Mouse (Mus musculus) CD4-positive helper T cell, adult 2 months (primary cell): ENCODE results near the gene Tmem182.
A peak's percentile ranks its signal among the peaks of the same experiment; 100 is the strongest.

Experiments
- DNase-seq: peaks from one replicate; pipeline ENCODE4 v3.0.0-alpha.2; 2012; ENCODE audit warnings: low read depth, missing footprints, low spot score

Tmem182 gene

DNA sequence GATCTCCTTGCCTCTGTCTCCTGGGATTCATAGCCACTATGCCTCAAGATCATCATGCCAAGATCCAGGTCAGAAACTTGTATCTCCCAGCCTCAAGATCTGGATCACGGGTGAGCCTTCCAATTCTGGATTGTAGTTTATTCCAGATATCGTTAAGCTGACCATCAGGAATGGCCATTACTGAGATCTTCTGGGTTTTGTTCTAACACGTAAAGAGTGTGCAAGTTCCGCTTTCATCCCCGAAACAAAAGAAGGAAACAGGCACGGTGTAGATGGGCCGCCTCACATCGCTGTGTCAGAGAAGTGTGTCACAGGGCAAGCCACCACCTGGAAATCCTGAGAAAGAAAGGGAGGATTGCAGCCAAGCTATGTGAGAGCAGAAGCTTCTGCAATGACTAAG, 6.3 kb upstream of the Tmem182 start:
- no peak for DNase-seq

DNA sequence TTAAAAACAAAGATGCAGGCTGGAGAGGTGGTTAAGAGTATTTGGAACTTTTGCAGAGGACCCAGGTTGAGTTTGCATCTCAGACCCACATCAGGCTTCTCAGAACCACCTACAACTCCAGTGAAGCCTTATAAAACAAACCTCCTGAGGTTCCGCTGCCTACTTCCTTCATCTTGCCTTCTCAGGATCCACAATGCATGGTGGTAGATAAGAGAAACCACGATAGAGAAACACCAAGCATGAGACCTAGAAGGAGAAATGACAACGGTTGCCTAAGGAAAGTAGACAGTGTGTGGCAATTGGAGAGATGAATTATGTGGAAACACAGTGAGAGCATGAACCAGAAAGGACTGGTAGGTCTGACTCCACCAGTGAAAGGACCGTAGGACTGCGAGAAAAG, 4.5 kb upstream of the Tmem182 start:
- no peak for DNase-seq

DNA sequence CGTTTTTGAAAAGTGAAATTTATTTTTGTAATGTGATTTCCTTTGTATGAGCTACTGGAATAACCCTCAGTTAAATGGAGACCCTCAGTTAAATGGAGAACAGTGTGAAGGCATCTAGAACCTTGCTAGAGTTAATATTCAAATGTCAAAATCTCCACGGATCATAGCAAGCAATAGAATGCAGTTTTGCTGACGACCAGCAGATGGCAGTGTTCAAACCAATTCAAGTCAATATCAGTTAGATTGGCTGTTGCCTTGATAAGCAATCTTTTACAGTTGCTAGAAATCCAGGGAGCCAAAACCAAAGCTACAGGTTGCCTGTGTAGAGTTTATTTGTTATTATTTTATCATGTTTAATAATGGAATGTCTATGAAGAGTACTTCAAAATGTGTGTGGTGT, 2.6 kb upstream of the Tmem182 start:
- peak; percentile 56 for DNase-seq

DNA sequence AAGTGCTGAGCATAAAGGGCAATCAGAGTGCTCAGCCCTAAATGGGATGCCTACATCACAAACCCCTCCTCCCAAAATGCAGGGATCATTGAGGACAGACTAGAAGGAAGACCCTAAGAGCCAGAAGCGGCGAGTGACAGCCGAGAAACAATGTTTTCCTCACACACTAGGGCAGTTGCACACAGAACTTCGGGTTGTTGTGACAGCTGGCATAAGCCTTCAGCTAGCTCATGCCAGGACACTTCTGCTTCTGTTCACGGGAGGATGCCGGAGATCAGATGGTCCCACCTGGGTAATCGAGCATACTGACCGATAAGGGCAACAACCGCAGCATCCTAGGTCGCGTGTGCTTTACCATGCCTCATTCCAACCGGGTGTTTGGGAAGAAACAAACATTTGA, 1.3 kb upstream of the Tmem182 start:
- DNase-seq = no peak

DNA sequence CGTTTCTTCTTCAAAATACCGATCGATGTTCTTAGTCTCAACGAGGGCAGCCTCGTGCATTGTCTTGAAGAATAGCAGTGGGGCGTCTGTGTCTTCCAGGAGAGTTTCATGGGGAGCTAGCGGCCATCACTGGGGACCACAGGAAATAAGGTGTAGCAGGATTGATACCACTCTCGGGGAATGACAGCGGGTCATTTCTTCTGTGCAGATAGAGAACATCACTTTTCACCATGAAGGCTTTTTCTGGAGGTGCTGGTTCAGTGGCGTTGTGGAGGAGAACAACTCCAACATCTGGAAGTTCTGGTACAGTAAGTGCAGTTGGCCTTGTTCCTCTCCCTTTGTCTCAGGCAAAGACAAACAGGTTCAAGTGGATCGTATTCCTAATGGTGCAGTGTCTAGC, 490 bp downstream of the Tmem182 start:
- no peak for DNase-seq

DNA sequence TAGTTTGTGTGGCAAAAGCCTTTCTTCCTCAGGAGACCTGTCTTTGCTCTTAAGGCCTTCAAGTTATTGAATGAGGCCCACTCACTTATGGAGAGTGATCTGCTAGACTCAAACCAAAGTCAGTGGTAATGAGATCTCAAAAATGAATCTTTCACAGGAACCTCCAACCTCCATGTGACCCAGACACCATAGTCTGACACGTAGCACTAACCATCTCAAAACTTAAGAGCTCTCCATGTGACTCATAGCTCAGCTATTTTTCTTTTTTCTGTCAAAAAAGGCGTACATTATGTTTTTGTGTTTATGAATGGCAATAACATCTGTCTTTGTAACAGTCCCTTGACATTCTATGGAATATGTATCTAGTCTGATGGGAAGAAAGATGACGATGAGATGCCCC, 3.2 kb downstream of the Tmem182 start:
- DNase-seq = no peak

DNA sequence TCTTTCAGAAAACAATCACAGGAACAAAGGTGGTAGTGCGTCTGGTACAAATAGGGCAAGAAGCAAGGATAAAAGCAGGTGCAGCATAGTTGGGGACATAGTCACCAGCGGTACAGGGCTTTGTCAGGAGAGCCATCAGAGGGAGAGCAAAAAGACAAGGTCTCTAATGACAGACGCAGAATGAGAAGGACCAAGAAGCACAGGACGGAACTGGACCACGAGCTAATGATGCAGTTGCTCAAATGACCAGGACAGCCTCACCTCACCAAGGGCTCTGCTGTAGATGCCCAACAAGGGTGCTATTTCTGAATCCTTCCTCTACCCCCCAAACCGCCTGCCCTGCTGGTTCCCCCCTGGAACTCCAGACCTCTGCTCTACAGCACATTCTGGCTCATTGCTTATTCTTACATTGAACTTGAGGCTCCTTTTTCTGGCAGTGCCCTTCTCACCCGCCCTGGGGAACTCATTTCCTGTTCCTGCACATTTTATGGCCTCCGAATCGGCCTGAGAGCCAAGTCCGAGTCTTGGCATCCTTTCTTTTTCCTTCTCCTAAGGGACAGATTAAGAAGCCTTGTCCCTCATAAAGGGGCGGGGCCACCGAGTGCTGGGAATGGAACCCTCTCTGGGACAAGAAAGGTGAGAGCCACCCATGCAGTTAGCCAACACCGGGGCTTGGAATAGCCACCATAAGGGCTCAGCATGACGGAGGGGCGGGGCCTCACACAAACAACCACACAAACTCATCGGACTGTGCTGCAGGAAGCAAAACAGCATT, 9.9 kb downstream of the Tmem182 start:
- DNase-seq = no peak

DNA sequence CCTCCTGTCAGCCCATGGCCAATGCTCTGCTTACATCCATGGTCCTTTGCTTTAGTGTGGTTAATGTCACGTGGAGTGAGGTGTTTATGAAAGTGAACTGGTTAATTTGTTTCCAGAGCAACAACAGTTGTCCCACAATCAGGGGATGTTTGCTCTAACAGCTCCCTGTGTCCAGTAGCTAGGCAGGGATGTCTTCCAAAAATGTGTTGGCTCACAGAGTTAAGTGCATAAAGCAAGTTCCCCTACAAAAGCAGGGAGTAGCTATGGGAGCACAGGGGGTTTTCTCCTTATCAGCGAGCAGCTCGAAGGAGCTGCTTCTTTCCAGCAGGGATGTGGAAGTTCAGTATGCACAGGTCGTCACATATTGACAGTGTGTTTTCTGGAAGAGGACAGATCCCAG, 19.1 kb downstream of the Tmem182 start:
- no peak for DNase-seq

DNA sequence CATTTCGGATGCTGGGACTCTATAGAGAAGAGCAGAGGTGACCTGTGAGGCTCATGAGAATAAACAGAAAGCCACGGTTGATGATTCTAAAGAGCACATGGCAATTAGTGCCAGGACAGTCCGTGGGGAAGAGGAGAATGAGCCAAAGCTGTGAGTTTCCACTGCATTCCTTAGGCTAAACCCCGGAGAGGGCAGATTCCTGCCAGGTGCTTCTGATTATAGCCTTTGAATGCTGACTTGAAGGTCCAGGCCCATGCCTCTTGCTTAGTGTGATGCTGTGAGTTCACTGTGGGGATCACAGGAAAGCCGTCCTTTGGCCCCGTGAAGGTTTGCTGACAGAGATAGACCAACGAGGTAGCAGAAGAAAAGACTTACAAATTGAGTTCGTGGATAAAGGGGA, 19.5 kb downstream of the Tmem182 start:
- DNase-seq = no peak

DNA sequence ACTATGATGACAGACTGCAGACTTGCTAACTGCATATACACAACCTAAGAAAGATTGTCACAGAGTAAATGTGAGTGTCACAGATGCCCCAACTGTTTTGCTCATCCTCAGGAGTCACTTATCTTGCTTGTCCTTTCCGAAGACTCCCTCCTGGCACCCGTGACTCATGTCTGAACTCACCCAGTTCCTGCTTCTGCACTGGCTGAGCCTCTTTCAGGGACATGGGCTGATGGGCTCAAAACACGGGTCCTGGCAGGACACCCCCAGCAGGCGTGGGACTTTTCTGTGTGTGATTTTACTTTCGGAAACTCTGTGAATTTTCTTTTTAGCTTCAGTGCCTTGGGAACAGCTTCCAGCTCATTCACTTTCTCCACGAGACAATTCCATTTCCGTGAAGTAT, 20.4 kb downstream of the Tmem182 start:
- no peak for DNase-seq

DNA sequence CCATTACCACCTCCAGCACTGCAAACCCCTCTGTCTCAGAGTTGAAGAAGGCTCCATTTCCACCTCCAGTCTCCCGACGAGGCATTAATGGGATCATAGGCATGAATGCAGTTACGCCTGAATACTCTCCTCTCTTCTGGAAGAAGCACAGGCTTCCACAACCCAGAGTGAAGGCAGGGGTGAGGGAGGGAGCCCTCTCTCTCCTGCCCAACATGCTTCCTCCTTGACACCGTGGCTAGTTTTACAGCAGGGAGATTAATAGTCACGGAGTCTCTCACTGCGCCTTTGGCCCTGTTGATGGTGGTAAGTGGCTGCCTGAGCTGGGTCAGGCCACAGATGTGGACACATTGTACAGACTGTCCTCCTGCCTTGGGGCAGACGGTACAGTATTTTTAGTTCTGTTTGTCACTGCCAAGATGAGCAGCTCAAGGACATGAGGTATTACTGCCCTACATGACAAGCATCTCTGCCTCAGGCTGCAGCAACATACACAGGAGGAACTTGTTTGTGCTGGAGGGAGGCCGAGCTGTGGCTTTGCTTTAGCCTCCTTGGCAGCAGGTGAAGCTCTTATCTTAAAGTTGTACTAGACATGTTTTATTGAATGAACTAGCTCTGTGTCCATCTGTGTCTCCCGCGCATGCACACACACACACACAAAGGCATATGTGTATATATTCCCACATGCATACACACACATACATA, 24.0 kb downstream of the Tmem182 start:
- no peak for DNase-seq

DNA sequence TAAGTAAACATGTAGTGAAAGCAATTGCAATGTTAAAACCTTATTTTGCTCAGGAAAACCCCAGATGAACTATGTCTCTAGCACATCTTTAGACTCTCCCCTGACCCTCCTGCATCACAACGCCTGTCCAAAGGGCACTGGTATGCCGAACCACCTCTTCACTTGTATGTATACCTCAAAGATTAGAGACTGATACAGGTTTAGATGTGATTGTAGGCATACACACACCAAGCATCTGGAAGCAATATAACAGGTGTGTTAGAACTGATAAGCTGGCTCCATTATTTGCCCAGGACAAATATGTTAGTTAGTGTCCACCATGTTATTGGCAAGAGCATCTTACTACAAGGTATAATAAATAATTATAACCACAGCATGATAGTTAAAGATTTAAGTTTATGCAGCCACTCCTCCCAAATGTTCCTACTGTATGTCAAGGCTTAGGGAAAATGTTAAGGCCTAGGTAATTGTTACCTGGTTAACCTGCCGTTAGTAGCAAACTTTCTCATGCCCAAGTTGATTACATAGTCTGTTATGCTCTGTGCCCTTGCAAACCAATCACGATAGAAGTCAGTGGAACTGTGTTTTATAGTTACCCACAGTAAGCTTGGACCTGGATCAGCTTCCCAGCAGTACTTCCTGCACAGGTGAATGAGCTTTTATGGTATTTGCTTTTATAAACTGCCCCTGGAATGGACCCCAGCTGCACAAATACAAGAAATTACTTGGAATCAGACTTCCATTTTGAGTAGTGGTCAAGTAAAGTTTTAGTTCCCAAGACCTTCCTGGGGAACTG, 25.5 kb downstream of the Tmem182 start:
- no peak for DNase-seq

DNA sequence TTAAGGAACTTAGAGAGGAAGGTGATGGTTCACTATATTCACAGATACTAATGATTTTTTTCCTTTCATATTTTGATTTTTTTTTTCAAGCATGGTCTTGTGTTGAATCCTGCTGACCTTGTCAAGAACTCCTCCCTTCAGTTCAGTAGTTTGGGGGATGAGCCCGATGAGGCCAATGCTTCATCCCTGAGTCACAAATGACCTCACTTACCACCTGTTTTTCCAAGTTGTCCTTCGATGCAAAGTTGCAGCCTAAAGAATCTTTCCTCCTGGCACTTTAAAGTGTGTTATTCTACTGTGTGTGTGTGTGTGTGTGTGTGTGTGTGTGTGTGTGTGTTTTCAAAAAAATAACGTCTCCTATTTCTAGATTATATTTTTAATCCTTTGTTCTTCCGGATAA, 30.1 kb downstream of the Tmem182 start:
- no peak for DNase-seq

DNA sequence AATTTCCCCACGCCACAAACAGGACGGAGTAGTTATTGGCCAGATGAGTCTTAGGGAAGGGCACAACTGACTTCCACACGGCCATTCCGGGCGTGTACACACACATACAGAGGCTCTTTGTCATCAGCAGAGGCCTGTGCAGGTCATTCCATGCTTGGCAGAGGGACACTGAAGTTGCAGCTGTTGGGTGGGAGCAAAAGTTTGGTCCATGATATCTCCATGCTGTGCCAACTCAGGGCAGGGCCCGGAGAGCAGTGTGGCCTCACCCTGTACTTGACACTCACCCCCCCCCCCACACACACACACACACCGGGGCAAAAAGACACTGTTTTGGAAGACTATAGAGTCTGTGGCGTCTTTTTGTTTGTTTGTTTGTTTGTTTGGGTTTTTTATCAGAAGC, 35.2 kb downstream of the Tmem182 start:
- DNase-seq = no peak

DNA sequence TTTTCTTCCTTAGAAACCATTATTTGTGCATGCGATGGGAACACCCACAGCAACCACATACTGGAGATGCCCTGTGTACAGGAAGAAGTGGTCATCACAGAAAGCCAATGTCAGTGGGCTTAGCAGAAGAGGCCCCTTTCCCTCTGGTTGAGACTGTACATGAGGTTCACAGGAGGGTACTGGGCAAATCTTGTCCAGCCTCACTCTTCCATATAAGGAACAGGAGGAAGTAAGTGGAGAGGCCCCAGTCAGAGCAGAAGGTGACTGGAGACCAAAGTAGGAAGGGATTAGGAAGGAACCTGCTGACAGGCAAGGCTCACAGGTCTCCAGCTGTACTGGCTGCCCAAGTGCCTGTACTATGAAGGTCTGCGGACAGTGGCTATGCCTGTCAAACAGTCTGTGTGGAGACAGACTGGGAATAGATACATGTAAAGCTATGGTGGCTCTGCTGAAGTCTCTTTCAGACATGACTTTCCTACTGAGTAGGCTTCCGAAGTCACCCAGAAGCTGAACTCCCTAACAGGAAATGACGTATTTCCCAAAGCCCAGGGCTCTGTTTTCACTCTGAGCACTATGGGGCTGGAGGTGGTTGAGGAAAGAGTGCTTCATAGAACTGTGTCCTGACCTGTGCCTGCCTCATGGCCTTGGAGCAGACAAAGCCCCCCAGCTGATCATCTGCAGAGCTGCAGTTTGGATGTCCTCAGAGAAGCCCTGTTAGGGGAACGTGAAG, 35.8 kb downstream of the Tmem182 start:
- DNase-seq = no peak

DNA sequence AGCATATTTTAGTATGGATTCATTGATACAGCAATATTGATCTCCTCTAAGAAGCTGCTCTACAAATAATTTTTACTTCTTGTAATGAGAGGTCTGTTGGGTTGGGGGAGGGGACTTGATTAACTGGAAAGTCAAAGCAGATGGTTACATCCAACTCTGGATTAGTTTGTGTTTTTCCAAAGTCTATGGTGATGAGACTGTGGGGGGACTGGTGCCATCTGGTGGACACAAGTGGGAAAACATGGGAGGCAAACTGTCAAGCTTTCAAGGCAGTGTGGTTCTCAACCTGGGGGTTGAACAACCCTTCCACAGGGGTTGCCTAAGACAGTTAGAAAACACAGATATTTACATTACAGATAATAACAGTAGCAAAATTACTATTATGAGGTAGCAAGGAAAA, 39.2 kb downstream of the Tmem182 start:
- DNase-seq = peak; percentile 17

DNA sequence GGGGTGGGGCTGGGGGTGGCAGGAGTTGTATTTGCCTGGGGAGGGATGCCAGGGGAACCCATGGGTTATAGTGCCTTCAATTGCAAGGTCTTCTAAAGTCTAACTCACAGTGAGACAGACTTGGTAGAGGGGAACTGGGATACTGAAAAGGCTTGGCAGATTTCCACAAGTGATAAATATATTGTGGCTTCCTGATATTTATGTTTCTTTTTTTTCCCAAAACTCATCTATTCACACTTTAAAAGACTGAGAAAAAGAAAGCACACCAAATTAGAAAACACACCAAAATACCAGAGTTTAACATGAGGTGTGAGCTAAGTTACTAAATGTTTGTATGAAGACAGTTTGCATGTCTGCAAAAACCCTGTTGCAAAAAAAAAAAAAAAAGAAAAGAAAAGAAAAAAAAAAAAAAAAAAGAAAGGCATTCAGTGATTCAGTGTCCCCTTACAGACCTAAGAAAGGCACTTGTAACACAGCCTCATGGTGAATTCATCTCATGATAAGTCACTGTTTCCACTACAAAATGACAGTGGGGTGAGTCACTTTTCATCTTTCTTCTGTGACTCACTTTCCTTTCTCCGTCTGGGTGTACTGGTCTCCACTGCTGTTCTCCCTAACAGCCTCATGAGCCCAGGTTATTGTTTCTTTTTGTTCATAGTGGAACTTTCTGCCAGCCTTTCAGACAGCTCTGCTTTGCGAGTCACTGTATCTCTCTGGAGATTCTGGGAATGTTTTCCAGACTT, 42.0 kb downstream of the Tmem182 start:
- peak; percentile 43 for DNase-seq

DNA sequence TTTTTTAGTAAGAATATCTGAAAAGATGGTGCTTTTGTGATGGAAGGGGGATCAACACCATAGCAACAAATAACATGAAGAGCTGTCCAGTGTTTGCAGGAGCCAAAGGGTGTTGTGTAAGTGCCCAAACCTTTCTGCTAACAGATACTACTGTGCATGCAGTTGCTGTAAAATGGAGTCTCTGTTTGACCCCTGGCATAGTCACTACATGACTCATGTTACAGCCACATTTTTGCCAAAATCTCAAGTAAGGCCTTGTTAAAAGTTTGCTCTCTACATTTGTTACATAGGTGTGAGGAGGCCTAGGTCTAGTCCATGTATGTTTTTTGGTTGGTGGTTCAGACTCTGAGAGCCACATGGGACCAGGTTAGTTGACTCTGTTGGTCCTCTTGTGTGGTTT, 45.9 kb downstream of the Tmem182 start:
- DNase-seq = no peak

DNA sequence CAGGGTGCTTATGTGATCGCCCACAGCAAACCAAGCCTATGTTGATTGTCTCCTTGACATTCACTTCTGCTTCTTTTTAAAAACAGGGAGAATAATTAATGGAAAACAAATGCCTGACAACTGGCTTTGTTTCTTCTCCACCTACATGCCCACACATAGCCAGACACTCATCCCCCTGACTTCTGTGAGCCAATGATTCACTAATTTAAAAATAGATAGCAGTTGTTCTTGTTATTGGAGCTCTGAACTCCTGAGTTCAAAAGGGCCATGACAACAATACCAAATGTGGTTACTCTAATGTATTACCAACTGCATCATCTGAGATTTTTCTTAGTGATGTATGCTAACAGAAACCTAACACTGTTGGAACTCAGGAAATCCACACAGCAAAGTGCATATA, 49.9 kb downstream of the Tmem182 start:
- DNase-seq = no peak

DNA sequence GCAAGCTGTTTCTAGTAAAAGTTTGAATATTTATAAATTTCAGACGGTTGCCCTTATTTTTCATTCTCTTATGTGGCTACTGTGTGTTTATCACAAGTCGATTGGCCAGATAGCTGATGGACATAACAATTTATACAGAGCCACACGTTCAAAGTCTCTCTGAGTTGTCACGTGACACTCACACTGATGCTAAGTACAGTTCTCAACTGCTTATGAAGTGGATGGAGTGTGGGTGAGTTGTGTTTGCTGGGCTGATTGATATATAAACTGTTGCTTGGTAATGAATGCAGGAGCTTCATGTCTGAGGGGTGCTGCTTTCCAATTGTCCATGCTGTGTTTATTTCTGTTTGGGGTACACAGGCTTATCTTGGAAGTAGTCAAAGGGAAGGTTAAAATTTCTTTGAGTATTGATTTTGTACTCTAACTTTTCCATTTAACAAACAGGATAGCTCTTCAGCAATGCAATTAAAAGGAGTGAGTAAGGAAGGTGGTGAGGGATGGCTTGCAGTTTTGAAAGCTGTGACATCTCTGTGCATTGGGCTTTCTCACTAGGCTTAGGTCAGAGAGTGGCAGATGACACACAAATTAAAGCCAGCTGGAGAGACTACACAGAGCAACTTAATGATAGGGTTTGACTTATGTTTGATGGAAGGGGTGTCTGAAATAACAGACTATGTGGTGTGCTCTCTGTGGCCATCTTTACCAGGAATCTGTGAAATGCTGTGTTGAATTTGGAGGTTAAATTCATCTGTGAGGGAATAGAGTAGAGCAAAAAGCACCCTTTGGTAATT, 51.6 kb downstream of the Tmem182 start:
- DNase-seq = no peak
